In genomic region chr9:14635551-14635950, GRCm38 (mm10) we compare ENCODE assay signal across 23 mouse cellular contexts. TPM values are rescaled to one million over a fixed set of nuclear protein-coding genes. Genes with fewer than 3 reads are reported as not detected.
DNase-seq lines count a peak whose midpoint lies in the region; ATAC-seq and TF ChIP-seq lines count a peak whose summit lies in the region.
"Had no signal": no experiment of that assay in that cellular context is flagged by ENCODE, and none has a peak within 500 bp of the region (broad histone marks: within the 10 kb centered on the region; RNA-seq: fewer than 3 reads in every experiment).

No protein-coding gene starts in this region.

- no peak overlapping the region for H3K4me2 ChIP-seq in midbrain, embryonic 15.5 days
- H3K4me2 ChIP-seq in midbrain, embryonic 11.5 days = no peak overlapping the region
- H3K4me2 ChIP-seq in midbrain, postnatal 0 days (ENCODE audit: low read depth, low read length, poor library complexity, severe bottlenecking) = peak overlapping the region; percentile 2; the same call in 1 of the 2 replicates
- H3K4me2 ChIP-seq: embryonic facial prominence, embryonic 12.5 days; forebrain, embryonic 13.5 days; forebrain, embryonic 15.5 days had no signal

- H3K4me1 ChIP-seq in heart, embryonic 10.5 days = peaks cover 45% of the 10 kb centered on the region
- peaks cover 37% of the 10 kb centered on the region for H3K4me1 ChIP-seq in midbrain, embryonic 15.5 days
- peaks cover 25% of the 10 kb centered on the region for H3K4me1 ChIP-seq in midbrain, embryonic 11.5 days (ENCODE audit: control insufficient read depth, insufficient read depth, low read length)
- peaks cover 14% of the 10 kb centered on the region; the same call in 1 of the 2 replicates for H3K4me1 ChIP-seq in midbrain, postnatal 0 days (ENCODE audit: insufficient read depth, low read length)

- no peak overlapping the region for H3K4me3 ChIP-seq in heart, embryonic 10.5 days
- H3K4me3 ChIP-seq in midbrain, embryonic 15.5 days = no peak overlapping the region
- no peak overlapping the region for H3K4me3 ChIP-seq in midbrain, embryonic 11.5 days (ENCODE audit: low read depth, low read length)
- H3K4me3 ChIP-seq in midbrain, postnatal 0 days (ENCODE audit: low read depth, low read length) = no peak overlapping the region
- H3K4me3 ChIP-seq: embryonic facial prominence, embryonic 10.5 days; embryonic facial prominence, embryonic 12.5 days; forebrain, embryonic 13.5 days; forebrain, embryonic 15.5 days had no signal

- no peak overlapping the region for H3K9ac ChIP-seq in midbrain, embryonic 15.5 days
- H3K9ac ChIP-seq in midbrain, embryonic 11.5 days (ENCODE audit: low read length) = no peak overlapping the region
- H3K9ac ChIP-seq in midbrain, postnatal 0 days (replicated peaks; ENCODE audit: low read length, poor library complexity, severe bottlenecking) = no peak overlapping the region
- H3K9ac ChIP-seq: embryonic facial prominence, embryonic 12.5 days; forebrain, embryonic 13.5 days; forebrain, embryonic 15.5 days had no signal

- DNase-seq in heart, embryonic 10.5 days (ENCODE audit: low spot score) = no peak
- DNase-seq in heart, adult 9 months (ENCODE audit: low spot score in 2 of 2) = no peak
- DNase-seq in midbrain, embryonic 11.5 days (ENCODE audit: low spot score, missing footprints) = no peak
- no peak for DNase-seq in midbrain, postnatal 0 days (ENCODE audit: low spot score)
- DNase-seq: adrenal gland, adult 8-10 months; adrenal gland, postnatal 14 days; adrenal gland, postnatal 36 days; B cell, adult 2 months; cerebellum, adult 11-12 months; cerebellum, adult 2 months; cerebellum, adult 9-10 months; cerebellum, postnatal 10 days; cerebellum, postnatal 25 days had no signal

- peaks cover 12% of the 10 kb centered on the region; the same call in 1 of the 2 replicates for H3K27me3 ChIP-seq in heart, embryonic 10.5 days (ENCODE audit: insufficient read depth, poor library complexity, severe bottlenecking)
- H3K27me3 ChIP-seq in midbrain, embryonic 15.5 days (replicated peaks) = no peaks in the 10 kb centered on the region
- H3K27me3 ChIP-seq in midbrain, embryonic 11.5 days (ENCODE audit: control insufficient read depth, insufficient read depth, low read length) = peaks cover 9% of the 10 kb centered on the region; the same call in 1 of the 2 replicates
- 0 out of 2 replicates have a peak, but pooled peaks cover 4% of the 10 kb centered on the region for H3K27me3 ChIP-seq in midbrain, postnatal 0 days (ENCODE audit: insufficient read depth, low read length)
- H3K27me3 ChIP-seq: CH12.LX; embryonic facial prominence, embryonic 12.5 days; forebrain, embryonic 15.5 days; Patski had no signal

- TF ChIP-seq CTCF in midbrain, postnatal 0 days (IDR thresholded peaks at IDR 0.05) = no peak

- no peaks in the 10 kb centered on the region for H3K36me3 ChIP-seq in heart, embryonic 10.5 days
- no peaks in the 10 kb centered on the region for H3K36me3 ChIP-seq in midbrain, embryonic 15.5 days (replicated peaks)
- H3K36me3 ChIP-seq in midbrain, embryonic 11.5 days (ENCODE audit: control insufficient read depth, insufficient read depth, low read length) = no peaks in the 10 kb centered on the region
- no peaks in the 10 kb centered on the region for H3K36me3 ChIP-seq in midbrain, postnatal 0 days (ENCODE audit: insufficient read depth, low read length)
- H3K36me3 ChIP-seq: embryonic facial prominence, embryonic 10.5 days; embryonic facial prominence, embryonic 12.5 days; forebrain, embryonic 15.5 days; G1E had no signal

- peak; percentile 62 for ATAC-seq in midbrain, embryonic 15.5 days (replicated peaks)
- ATAC-seq in midbrain, embryonic 11.5 days (ENCODE audit: low FRiP score) = no peak
- peak; percentile 11; the same call in 1 of the 2 replicates for ATAC-seq in midbrain, postnatal 0 days (ENCODE audit: low FRiP score)
- ATAC-seq: activated CD4-positive, CD25-positive, alpha-beta regulatory T cell, adult 4 months; CD4-positive, CD25-positive, alpha-beta regulatory T cell, adult 4 months; forebrain, embryonic 13.5 days; forebrain, embryonic 15.5 days; Patski had no signal

- no peaks in the 10 kb centered on the region for H3K9me3 ChIP-seq in heart, embryonic 10.5 days
- no peaks in the 10 kb centered on the region for H3K9me3 ChIP-seq in midbrain, embryonic 15.5 days
- H3K9me3 ChIP-seq in midbrain, embryonic 11.5 days (ENCODE audit: control insufficient read depth, low read length) = no peaks in the 10 kb centered on the region
- no peaks in the 10 kb centered on the region for H3K9me3 ChIP-seq in midbrain, postnatal 0 days (ENCODE audit: low read length)
- H3K9me3 ChIP-seq: embryonic facial prominence, embryonic 10.5 days; embryonic facial prominence, embryonic 12.5 days; forebrain, embryonic 13.5 days; forebrain, embryonic 15.5 days; G1E had no signal

- H3K27ac ChIP-seq in heart, embryonic 10.5 days = 0 out of 2 replicates have a peak overlapping the region, but pooled peaks have one; percentile 6
- H3K27ac ChIP-seq in midbrain, embryonic 15.5 days = no peak overlapping the region
- no peak overlapping the region for H3K27ac ChIP-seq in midbrain, embryonic 11.5 days (ENCODE audit: low read depth, low read length)
- H3K27ac ChIP-seq in midbrain, postnatal 0 days (ENCODE audit: low read depth, low read length) = no peak overlapping the region
- H3K27ac ChIP-seq: embryonic facial prominence, embryonic 10.5 days; embryonic facial prominence, embryonic 12.5 days; forebrain, embryonic 13.5 days; forebrain, embryonic 15.5 days had no signal

- 57% methylated on average over 7 of the region's 7 CpGs for WGBS in heart, embryonic 10.5 days
- WGBS in midbrain, embryonic 15.5 days = 49% methylated on average over 7 of the region's 7 CpGs
- WGBS in midbrain, embryonic 11.5 days = 70% methylated on average over 7 of the region's 7 CpGs
- 46% methylated on average over 7 of the region's 7 CpGs for WGBS in midbrain, postnatal 0 days

RNA-seq across cellular contexts. Expression of gene Amotl1, which starts 9.3 kb away (rescaled TPM):
- polyA plus RNA-seq in heart, embryonic 10.5 days (2016; fragmentation: Nextera tagmentation; extraction: Ambion mirVana) = 16.8 and 18.6 TPM in 2 replicates
- 10.6 and 11.8 TPM in 2 replicates for polyA plus RNA-seq in midbrain, embryonic 15.5 days (2015; fragmentation: Nextera tagmentation; extraction: Ambion mirVana)
- 14.8 and 15.2 TPM in 2 replicates for polyA plus RNA-seq in midbrain, embryonic 11.5 days (2014; fragmentation: Nextera tagmentation; extraction: Ambion mirVana)
- total RNA-seq in midbrain, postnatal 0 days (2014; rRNA removed) = 26.2 and 30.8 TPM in 2 replicates
- polyA plus RNA-seq in midbrain, postnatal 0 days (2015; fragmentation: Nextera tagmentation; extraction: Ambion mirVana) = 5.4 and 5.8 TPM in 2 replicates
